28 mouse cellular contexts compared by ENCODE assay signal in genomic region chr15:97666457-97666770, GRCm38 (mm10). TPM values are rescaled to one million over a fixed set of nuclear protein-coding genes. Genes with fewer than 3 reads are reported as not detected.
DNase-seq lines count a peak whose midpoint lies in the region; ATAC-seq and TF ChIP-seq lines count a peak whose summit lies in the region.
"Had no signal": no experiment of that assay in that cellular context is flagged by ENCODE, and none has a peak within 500 bp of the region (broad histone marks: within the 10 kb centered on the region; RNA-seq: fewer than 3 reads in every experiment).

No protein-coding gene starts in this region.

- TF ChIP-seq RAD21 in MEL (IDR thresholded peaks at IDR 0.05; ENCODE audit: low read depth, low read length), result no peak

- no peaks in the 10 kb centered on the region for H3K27me3 ChIP-seq in MEL (ENCODE audit: control insufficient read depth in 1 of 2, insufficient read depth in 2 of 2, low read length in 2 of 2)
- H3K27me3 ChIP-seq: embryonic facial prominence, embryonic 13.5 days; forebrain, embryonic 13.5 days; hindbrain, embryonic 12.5 days; hindbrain, embryonic 15.5 days; Patski had no signal

- H3K79me2 ChIP-seq in MEL (ENCODE audit: control insufficient read depth, insufficient read depth, low read length, poor library complexity), result no peaks in the 10 kb centered on the region; the same call in 1 of the 2 replicates

- H3K4me1 ChIP-seq in MEL (ENCODE audit: control insufficient read depth in 1 of 2, insufficient read depth in 2 of 2, low read length in 2 of 2), result peaks cover 12 to 24% of the 10 kb centered on the region in 2 experiments; a peak in 3 of 4 replicates
- H3K4me1 ChIP-seq: embryonic facial prominence, embryonic 13.5 days had no signal

- peaks cover 0 to 21% of the 10 kb centered on the region in 2 experiments; a peak in 2 of 4 replicates for H3K36me3 ChIP-seq in MEL (ENCODE audit: control insufficient read depth in 1 of 2, insufficient read depth in 2 of 2, low read length in 2 of 2)
- H3K36me3 ChIP-seq: embryonic facial prominence, embryonic 13.5 days; hindbrain, embryonic 12.5 days; hindbrain, embryonic 15.5 days had no signal

- H3K27ac ChIP-seq in MEL (ENCODE audit: control insufficient read depth, low read depth, low read length), result peak overlapping the region; percentile 55
- H3K27ac ChIP-seq: embryonic facial prominence, embryonic 10.5 days; embryonic facial prominence, embryonic 13.5 days; forebrain, embryonic 10.5 days; forebrain, embryonic 13.5 days; gastrocnemius, adult 2 months; heart, adult 2 months; hindbrain, embryonic 12.5 days; hindbrain, embryonic 15.5 days had no signal

- no peak for TF ChIP-seq EP300 in MEL (IDR thresholded peaks at IDR 0.05; ENCODE audit: low read depth in 1 of 2, low read length in 2 of 2)

- DNase-seq in CD4-positive, CD25-positive, alpha-beta regulatory T cell, adult 2 months (ENCODE audit: low read depth, low spot score), result peak; percentile 39
- peak; percentile 12 for DNase-seq in A20 (ENCODE audit: low read depth, low spot score)
- DNase-seq in MEL (ENCODE audit: low read depth, low spot score), result peak; percentile 67
- peak; percentile 41 for DNase-seq in naive thymus-derived CD4-positive, alpha-beta T cell, adult 2 months (ENCODE audit: low read depth)
- no peak for DNase-seq in kidney, adult 11 months
- no peak for DNase-seq in frontal cortex, adult 2 months (ENCODE audit: extremely low spot score in 1 of 2, low spot score in 1 of 2)
- DNase-seq: adrenal gland, adult 8-10 months; adrenal gland, postnatal 25 days; B cell, adult 2 months; cerebellum, adult 2 months; cerebellum, postnatal 10 days; cerebellum, postnatal 36 days; embryo, embryonic 11 days; gastrocnemius, adult 2 months; gastrocnemius, postnatal 14 days; heart, adult 2 months; kidney, adult 8-10 months had no signal

- peak overlapping the region; percentile 73 to 87 for H3K4me3 ChIP-seq in MEL (ENCODE audit: control insufficient read depth in 1 of 2, insufficient read depth in 1 of 2, low read depth in 2 of 2, low read length in 2 of 2)
- H3K4me3 ChIP-seq: embryonic facial prominence, embryonic 10.5 days; embryonic facial prominence, embryonic 13.5 days; erythroblast, embryonic 14.5 days; forebrain, embryonic 10.5 days; forebrain, embryonic 13.5 days; gastrocnemius, adult 2 months; heart, adult 2 months; hindbrain, embryonic 12.5 days; hindbrain, embryonic 15.5 days had no signal

- ATAC-seq in CD4-positive, CD25-positive, alpha-beta regulatory T cell, adult 4 months, result no peak
- ATAC-seq: forebrain, embryonic 13.5 days; forebrain, embryonic 16.5 days; intestine, postnatal 0 days; Patski had no signal

- TF ChIP-seq CTCF in MEL (IDR thresholded peaks at IDR 0.05 in 2 of 3, conservative IDR thresholded peaks at IDR 0.05 in 1 of 3; ENCODE audit: control insufficient read depth in 1 of 3, insufficient read depth in 1 of 3, low read depth in 2 of 3, low read length in 3 of 3, poor library complexity in 1 of 3, severe bottlenecking in 1 of 3), result no peak

- 0 out of 4 replicates have a peak, but pooled peaks of 1 of the 2 experiments have one; percentile 46 for TF ChIP-seq POLR2A in MEL (IDR thresholded peaks at IDR 0.05; ENCODE audit: control insufficient read depth in 1 of 2, insufficient read depth in 1 of 2, low read depth in 1 of 2, low read length in 2 of 2, poor library complexity in 1 of 2)

- H3K9ac ChIP-seq in MEL (ENCODE audit: control insufficient read depth, low read depth, low read length, poor library complexity, severe bottlenecking), result peak overlapping the region; percentile 72
- H3K9ac ChIP-seq: embryonic facial prominence, embryonic 13.5 days; forebrain, embryonic 13.5 days; hindbrain, embryonic 12.5 days; hindbrain, embryonic 15.5 days had no signal

- no peaks in the 10 kb centered on the region for H3K9me3 ChIP-seq in MEL (replicated peaks; ENCODE audit: insufficient read depth, low read length)
- H3K9me3 ChIP-seq: embryonic facial prominence, embryonic 10.5 days; embryonic facial prominence, embryonic 13.5 days; forebrain, embryonic 10.5 days; forebrain, embryonic 13.5 days; hindbrain, embryonic 12.5 days; hindbrain, embryonic 15.5 days had no signal

TF ChIP-seq in MEL, 35 proteins besides CTCF, POLR2A, EP300 and RAD21:
- no peak for TF ChIP-seq BHLHE40 (IDR thresholded peaks at IDR 0.05; ENCODE audit: borderline replicate concordance, low read depth, low read length)
- no peak for TF ChIP-seq KAT2A (conservative IDR thresholded peaks at IDR 0.05; ENCODE audit: low read depth, low read length)
- TF ChIP-seq GABPA (IDR thresholded peaks at IDR 0.05; ENCODE audit: low read depth, low read length), result no peak
- TF ChIP-seq POLR2AphosphoS2 (IDR thresholded peaks at IDR 0.05; ENCODE audit: low read length), result no peak
- no peak for TF ChIP-seq RCOR1 (IDR thresholded peaks at IDR 0.05; ENCODE audit: low read depth, low read length)
- 0 out of 2 replicates have a peak, but pooled peaks have one; percentile 67 for TF ChIP-seq CHD1 (IDR thresholded peaks at IDR 0.05; ENCODE audit: low read depth, low read length)
- 0 out of 2 replicates have a peak, but pooled peaks have one; percentile 37 for TF ChIP-seq UBTF (IDR thresholded peaks at IDR 0.05; ENCODE audit: borderline replicate concordance, insufficient read depth, low read depth, low read length)
- TF ChIP-seq E2F4 (IDR thresholded peaks at IDR 0.05; ENCODE audit: borderline replicate concordance, low read depth, low read length), result no peak

RNA-seq across cellular contexts. Expression of gene Rpap3, which starts 39.2 kb away (rescaled TPM):
- 10 to 100 TPM; 25.7 to 31.8 TPM for polyA plus RNA-seq in CD4-positive, CD25-positive, alpha-beta regulatory T cell, adult 4 months (2017; shearing (Covaris generic))
- 84.4 and 85.7 TPM in 2 replicates for total RNA-seq in MEL (2012; rRNA removed)
- 10 to 100 TPM; 85.7 to 98.4 TPM for polyA plus RNA-seq in MEL (2012; ENCODE audit: insufficient read depth in 1 of 2, insufficient read length in 2 of 2, low read depth in 1 of 2, low replicate concordance in 2 of 2, missing spikeins in 1 of 2)
- polyA plus RNA-seq in frontal cortex, adult 2 months (2012; rRNA removed), result 21.0 and 23.5 TPM in 2 replicates

Comparison
In these comparisons a context has a peak if more than half of its experiments do, and no peak if none do; other contexts are left out.
1. DNase-seq: peak in CD4-positive, CD25-positive, alpha-beta regulatory T cell, adult 2 months (single experiment), A20 (single experiment), MEL (single experiment) and naive thymus-derived CD4-positive, alpha-beta T cell, adult 2 months (single experiment); none in kidney, adult 11 months (single experiment) and frontal cortex, adult 2 months (0 of 2).